Mouse (Mus musculus) regulatory T cell (primary cell): ENCODE measurements at regions not wholly inside any gene's neighbourhood (a gene's known extent, or its start where the extent isn't known, plus 50 kb on each side); places are given as distances from the start of the nearest gene placed in this dataset.

ENCODE experiments used
- in situ Hi-C: fragments of 300-600 bp; cut with MboI, MseI; formaldehyde crosslinking; loops from one replicate; pipeline ENCODE4 v1.15.1; 2025; ENCODE audit warnings: high pct_unique_total_duplicates

DNA sequence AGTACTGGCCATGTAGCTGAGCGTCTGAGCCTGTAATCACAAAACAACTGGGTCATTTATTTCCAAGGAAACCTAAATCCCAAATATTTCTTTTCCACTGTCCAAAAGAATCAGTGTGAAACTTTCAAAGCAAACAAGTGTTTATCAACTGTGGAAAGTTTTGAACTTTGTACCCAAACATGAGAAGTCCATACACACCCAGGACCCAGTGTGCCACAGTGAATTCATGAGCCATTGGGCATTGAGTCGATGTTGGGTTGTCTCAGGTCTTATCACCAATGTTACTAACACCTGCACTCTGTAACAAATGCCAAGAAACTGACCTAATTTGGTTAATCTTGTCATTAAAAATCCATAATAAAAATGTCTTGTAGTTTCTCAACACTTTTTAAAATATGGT is 305.8 kb upstream of the Igfbp3 start:
- in situ Hi-C loops: no loop called here

DNA sequence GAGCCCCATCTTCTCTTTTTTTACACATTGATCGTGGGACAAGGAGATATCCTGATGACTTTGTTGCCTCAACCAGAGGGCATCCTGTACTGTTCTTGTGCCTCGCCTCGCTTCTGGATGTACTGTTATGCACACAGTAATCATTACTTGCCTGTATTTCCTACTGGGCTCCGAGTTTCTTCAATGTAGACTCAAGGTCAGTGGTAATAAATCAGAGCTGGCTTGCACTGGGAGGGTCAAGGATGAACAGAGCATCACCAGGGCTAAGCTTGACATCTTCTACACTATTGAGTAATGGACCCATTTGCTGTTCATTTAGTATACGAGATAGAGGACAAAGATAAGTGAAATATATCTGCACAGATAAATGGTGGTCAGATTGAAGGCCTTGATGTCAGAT is 295.1 kb upstream of the Igfbp3 start:
- in situ Hi-C loops: no loop called here

DNA sequence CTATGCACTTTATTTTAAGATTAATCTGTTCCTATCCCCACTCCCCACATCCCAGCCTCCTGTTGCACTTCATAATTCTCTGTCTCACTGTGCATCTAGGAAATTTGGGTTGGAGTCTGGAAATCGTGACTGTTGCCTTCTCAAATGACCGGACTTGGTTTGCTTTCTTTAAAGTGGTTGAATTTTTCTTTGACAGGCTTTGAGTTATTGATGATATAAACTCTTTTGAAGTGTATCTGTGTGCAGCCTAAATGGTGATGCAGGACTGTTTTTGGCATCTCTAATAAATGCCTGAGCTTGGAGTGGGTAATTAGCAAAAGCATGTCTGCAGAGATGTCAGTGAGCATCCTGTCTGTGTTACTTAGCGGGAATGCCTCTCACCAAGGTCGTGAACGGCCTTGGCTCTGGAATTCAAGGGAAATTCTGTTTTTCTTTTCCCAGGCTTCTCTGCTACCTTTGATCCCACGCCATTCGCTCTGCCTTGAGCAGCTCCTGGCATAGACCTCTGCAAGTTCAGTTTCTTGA is 292.8 kb upstream of the Igfbp3 start:
- in situ Hi-C loops: no loop called here

DNA sequence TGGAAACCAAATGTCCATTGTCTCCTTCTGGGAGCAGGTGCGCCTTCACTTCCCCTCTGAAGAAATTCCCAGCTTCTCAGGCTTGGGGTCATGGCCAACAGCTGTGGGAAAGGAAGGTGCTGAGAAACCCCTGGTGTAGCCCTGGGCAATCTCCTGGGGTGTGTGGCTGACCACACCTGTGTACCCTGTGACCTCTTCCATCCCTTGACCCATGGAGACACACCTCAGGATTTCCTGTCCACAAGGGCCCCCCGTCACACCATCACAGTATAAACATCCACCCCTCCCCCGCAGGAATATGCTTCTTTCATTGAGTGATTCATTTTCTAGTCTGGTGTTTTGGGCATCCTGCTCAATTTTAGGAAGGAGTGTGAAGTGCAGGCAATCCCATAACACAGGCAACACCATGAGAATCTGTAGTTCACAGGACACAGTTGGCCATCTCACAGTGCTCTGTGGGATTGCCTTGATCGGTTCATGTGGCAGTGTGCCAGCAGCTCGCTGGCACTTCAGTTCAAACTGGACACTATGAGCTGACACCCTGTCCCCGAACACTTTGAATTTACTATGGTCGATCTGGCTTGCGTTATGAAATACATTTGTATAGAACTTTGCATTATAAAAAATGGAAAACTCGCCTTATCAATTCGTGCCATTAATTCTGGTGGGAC is 291.1 kb upstream of the Igfbp3 start:
- in situ Hi-C loops: no loop called here

DNA sequence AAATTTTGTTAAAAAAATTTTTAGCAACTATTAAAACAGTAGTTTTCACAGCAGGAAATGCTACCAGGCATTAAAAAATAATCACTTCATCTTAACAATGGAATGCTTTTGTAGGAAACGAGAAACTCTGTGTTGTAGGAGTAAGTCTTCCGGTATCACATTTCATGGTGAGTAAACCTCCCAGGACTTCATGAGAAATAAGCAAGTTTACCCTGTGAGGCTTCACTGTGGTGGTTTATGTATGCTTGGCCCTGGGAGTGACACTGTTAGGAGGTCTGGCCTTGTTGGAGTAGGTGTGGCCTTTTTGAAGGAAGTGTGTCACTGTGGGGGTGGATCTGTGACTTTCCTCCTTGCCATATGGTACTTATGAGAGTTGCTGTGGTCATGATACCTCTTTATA is 289.0 kb upstream of the Igfbp3 start:
- in situ Hi-C loops: no loop called here

DNA sequence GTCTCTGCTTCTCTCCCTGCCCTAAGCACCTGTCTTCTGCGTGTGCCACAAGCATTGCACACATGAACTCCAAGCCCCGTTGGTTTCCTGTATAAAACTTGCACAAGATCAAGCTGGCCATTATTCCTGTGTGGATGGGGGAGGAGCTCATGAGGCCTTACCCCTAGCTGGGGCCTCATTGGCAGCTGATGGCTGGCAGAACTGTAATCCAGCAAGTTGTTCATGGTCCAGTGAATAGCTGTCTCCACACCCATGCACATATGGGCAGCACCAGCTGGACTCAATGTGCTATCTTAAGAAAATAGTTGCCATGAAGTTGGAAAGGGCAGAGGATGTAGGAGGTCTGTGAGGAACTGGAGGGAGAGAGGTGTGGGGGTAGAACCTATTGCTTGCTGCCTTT is 288.3 kb upstream of the Igfbp3 start:
- in situ Hi-C loops: no loop called here

DNA sequence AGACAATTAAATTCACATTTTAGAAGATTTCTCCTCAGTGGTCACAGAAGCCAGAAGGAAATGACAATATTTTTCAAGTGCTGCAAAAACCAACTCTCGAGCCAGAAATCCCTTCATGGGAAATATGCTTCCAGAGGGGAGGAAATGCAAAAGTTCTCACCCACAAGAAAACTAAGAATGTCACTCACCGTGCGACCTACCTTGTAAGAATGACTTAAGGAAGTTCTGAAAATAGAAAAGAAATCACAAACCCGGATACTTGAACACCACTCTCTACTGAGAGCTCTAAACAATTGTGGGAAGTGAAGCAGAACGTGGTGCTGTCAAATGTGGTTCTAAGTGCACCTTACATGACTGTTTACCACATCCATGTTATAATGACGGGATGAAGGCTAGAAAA is 284.1 kb upstream of the Igfbp3 start:
- in situ Hi-C loops: no loop called here

DNA sequence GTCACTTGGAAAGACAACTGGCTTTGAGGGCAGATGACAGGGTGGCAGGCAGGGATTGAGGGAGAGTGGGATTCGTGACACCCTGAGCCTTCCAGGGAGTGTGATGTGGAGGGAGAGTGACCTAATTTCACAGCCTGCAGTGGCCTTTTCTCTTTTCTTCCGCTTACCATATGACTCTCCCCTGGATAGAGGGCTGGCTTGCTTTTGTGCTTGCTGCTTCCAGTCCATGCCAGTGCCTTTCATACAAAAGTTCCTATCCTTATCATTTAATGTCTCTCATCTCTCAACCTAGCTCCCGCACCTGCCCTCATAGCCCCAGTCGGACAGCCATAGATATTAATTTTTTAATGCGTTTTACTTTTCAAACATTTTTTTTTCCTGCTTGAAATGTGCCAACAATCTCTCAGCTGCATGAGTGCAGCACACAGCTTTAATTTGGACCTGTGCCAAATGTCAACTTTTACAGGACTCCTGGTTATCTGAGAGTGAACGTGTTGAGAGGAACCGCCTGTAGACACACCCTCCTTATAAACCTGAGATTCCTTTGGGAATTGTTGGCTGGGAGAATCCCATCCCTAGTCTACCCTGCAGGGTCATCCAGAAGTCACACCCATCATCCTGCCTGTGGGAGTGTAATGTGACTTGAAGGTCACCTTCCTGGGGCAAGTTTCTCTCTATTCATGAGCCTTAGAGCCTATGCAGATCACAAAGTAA is 260.3 kb upstream of the Igfbp3 start:
- in situ Hi-C loops: no loop called here

DNA sequence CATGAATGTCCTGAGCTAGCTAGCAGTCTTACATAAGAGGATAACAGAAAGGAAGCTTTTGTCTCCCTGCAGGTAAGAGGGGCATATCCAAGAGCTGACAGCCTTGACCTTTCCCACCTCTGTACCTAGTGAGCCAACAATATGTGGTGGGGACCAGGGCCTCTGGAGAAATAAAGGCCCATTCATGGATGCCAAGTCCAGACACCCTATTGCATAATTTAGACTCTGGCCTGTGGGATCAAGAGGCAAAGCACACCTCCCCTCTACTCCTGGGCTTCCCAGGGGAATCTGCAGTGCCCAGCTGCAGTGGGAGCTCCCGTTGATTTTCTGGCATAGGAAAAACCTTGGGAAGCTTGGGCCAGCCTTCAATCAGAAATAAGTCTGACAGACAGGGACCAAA is 251.8 kb upstream of the Igfbp3 start:
- in situ Hi-C loops: no loop called here

DNA sequence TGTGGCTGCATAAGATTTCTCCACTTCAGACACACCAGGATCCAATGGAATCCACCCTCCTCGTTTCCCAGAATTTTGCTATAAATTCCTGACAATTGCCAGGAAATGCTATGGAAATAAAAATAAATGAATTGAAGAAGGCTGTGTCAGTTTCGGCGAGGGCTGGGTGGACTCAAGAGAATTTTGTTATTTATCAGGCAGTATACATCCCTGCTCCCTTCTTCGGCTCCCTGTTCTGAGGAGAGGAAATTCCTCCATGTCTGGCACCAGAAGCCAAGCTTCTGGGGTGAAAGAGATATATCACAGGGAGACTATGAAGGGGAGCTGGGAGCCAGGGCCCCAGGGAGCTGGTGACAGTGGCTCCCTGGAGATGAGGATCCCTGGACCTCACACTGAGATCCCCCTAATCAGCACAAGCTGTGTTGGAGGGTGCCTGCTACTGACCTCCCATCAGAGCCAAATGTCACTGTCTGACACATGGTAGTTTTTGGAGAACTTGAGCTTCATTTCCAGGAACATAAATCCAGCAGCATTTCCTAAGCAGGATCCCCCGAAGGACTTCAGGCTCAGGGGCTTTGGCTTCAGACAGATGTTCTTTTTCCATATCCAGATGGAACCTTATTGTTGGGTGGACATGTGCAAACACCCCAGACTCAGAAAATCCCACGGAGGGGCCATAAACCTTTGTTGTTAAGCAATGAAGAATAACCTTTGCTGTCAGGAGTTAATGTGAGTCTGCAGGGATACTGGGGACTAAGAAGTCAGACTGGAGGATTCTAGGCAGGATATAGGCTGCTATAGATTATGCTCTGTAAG is 248.4 kb upstream of the Igfbp3 start:
- in situ Hi-C loops: no loop called here

DNA sequence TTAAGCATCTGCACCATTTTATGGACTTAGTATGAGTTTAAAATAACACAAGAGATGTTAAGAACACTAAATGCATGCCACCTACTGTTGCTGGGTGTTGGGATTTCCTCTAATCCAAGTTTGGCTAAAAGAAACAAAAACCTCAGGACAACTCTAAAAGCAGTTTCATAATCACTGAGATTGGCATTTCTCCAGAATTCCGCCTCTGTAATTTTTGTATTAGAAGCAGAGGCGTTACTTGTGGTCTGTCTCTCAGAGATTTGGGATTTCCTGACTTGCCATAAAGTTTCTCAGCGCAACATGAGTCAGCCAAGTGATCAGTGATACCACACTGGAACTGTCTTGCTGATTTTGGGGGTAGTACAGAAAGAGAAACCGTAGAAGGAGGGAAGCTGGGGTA is 238.0 kb upstream of the Igfbp3 start:
- in situ Hi-C loops: no loop called here

DNA sequence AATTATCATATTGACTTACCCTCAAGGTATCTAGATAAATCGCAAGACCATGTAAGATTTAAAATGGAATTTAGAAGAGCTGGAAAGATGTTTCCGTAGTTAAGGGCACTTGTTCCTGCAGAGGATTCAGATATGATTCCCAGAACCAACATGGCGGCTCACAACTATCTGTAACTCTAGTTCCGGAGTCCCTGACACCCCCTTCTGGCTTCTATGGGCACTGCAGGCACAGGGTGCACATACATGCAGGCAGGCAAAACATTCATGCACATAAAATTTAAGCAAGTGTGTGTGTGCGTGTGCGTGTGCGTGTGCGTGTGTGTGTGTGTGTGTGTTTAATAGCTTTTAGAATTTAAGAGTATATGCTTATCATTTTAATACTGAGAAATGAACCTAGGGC is 230.8 kb upstream of the Igfbp3 start:
- in situ Hi-C loops: loop anchor here (10.0 kb wide), 1 partner anchor 550 kb away; no protein-coding TSS in a partner anchor

DNA sequence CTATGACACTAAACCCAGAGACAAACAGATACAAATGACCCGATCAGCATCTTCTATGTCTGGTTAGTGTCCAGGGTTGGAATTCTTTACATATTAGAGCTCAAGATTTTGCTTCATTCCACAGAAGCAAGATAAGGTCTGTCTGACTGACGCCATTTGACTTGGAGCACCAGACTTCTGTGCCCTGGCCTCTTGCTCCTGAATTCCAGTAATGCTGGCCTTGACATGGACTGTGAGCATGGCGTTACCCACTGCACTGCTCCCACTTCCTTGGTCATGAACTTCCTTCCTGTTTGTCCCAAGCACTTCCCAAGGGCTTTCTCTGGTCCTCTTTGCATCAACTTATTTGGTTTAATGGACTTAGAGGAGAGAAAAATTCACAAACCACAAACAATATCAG is 225.6 kb upstream of the Igfbp3 start:
- in situ Hi-C loops: no loop called here

DNA sequence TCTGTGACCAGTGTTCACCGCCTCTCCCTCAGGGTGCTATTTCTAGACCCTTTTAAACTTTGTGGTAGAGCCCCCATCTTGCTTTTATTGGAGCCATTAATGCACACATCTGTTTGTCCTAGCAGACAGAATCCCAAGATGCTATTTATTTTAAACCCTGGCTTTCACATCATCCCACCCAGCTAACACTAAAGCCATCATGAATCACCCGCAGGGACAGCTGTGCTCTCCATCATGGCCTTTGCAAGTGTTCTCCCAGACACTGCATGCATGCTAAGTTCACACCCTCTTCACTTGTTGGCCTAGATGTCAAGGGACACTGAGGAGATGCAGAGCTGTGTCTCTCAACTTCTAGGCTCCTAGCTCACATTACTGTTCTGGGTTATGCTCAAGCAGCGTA is 220.9 kb upstream of the Igfbp3 start:
- in situ Hi-C loops: no loop called here

DNA sequence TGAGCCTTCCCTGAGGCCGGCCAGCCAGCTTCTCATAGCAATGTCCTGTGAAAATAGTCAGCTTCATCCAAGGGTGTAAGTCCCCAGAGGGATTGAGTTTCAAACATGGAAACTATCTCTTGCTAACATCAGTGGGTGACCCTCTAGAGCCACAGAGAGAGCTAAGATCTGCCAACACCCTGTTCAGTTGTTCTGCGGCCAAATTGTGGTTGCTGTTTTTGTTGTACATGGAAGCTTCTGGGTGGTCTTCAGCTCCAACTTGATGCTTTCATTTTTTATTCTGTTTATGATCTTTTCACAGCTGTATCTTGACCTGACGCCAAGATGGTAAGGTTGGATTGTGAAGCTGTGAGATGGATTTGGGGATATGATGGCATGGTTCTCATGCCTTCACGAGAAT is 214.0 kb upstream of the Igfbp3 start:
- in situ Hi-C loops: no loop called here

DNA sequence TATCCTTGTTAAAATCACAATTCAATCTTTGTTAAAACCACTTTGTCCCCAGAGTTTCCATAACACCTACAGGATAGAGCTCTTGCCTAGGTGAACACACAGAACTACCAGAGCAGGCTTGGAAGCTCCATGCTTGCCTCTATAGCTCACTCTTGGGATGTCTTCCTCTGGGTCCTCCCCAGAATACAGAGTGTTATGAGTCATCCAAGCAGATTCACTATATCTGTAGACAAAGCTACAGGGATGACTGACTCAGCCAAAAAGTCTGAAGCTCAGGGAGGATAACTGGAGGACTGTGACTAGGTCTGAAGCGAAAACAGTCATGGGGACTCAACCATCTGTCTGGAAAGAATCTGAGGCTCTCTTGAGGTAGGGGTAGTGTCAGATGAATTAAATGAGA is 211.5 kb upstream of the Igfbp3 start:
- in situ Hi-C loops: no loop called here

DNA sequence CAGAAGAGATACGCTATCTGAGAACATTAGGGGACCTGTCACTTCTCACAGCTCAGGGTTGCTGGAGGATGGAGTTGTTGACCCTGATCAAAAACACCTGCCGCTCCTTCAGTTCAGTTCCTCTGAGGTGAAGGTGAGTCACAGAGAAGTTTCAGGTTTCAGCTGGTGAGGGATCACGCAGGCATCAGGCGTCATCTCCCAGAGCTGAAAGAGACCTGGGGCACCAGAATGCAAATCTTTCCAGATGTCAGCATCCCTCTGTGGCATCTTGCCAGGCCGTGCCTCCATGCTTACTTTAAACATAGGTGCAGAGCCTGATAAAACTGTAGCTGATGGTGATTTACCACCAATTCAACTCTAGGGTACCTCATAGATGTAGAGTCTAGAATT is 210.4 kb upstream of the Igfbp3 start:
- in situ Hi-C loops: no loop called here

DNA sequence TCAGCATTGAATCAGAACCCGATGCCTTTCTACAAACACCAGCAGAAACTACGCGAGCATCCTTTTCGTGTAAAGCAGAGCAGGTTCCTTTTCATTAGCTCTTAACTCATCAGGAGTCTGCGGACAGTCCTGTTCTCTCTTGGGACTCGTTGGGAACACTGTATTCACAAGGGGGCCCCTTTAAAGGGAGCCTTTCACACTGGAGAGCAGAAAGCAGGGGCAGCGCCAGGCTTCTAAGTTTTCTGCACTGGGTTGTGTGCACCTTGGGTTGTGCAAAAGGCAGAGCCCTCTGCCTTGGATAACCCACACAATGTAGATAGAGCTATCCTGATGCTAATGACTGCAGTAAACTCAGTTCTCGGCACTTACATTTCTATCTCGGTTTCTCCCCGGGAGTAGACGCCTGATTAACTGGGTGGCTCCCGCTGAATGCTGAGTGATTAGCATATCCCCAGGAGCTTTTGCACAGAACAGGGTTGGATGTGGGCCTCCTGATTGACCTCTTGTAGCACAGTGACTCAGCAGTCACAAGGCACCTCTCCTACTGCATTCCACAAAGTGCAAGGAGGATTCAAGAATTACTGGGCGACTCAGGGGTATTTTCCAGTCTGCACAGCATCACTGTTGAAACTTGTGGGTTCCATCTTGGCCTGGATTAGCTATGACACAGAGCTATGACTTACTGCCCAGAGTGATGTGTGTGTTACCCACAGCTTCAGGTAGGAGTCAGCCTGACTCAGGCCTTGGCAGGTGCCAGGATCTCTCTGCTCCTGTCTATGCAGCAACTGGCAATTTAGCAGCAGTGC is 209.8 kb upstream of the Igfbp3 start:
- in situ Hi-C loops: no loop called here

DNA sequence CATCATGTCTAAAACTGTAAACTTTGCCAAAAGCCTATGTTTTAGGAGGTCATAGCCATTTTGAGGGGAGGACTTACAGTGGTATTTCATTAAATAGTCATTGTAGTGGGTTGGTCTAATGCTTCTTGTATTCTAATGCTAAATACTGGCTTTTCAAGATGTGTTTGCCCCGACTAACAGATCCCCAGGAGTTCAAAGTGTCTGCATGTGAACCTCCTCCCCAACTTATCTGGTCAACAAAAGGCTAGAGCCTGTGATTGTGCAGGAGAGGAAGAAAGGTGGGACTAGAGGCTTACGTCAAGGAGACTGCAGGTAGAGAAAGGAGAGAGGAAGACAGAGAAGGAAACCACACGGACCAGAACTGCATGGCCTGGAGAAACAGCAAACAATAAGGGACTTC is 198.9 kb upstream of the Igfbp3 start:
- in situ Hi-C loops: no loop called here

DNA sequence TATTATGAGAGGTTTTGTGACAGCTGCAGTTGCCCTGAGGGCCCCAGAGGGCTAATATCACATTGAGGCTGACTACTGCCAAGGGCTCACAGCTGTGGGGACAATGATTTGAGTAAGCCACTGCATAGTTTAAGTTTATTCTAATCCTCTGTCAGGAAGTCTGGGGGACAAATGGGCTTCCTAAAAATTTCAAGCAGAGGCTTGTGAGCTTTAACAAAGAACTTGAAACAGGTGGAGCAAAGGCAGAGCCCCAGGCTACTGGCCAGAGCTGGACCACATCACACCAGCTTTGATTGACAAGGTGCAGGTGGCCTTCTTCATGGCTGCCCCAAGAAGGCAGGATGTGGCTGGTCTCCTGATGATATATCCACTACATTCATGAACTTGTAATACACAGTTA is 195.3 kb upstream of the Igfbp3 start:
- in situ Hi-C loops: no loop called here

DNA sequence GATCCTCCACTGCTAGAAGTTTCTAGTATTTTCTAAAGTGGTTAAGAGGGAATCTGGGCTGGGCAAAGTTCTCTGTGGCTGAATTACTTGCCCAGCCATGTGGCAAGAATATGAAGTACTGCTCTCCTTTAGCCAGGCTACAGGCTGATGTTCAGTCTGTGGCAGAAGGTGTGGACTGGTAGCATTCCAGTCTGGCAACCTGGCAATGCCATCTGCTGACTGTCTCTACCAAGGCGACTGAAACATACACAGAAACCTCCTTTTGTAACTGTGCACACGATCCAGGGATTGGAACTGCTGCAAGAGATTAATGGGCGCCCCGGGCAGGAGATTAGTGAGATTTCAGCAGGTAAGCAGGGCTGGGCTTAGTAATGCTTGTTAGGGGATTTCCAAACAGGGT is 190.9 kb upstream of the Igfbp3 start:
- in situ Hi-C loops: no loop called here

DNA sequence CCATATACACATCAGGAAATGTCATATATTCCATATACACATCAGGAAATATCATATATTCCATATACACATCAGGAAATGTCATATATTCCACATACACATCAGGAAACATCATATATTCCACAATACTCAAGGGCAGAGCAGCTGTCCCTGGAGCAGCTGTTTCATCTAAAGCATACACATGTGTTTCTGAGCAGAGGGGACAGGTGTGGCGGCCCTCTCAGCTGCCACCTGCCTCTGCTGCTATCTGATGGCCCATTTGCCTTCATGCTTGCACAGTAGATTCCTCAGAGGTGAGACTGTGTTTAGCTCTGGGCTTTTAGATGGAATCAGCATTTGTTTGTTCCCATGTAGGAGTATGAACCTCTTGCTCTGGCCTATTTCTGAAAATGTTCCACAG is 158.1 kb upstream of the Igfbp3 start:
- in situ Hi-C loops: no loop called here
